Mouse (Mus musculus) right cerebral cortex, adult 18-20 months (tissue): ENCODE results near the gene Cenpw.

ENCODE experiments used
- DNase-seq: peaks from one replicate; pipeline ENCODE4 v3.0.0; 2022; ENCODE audit warnings: mixed read lengths

Cenpw gene

GRCm38 (mm10) chr10:30199916-30200826 lies at the start of gene Cenpw:
Gene Cenpw (minus strand): TSS chr10:30200560.
- DNase-seq: peak; percentile 80

- DNase-seq: no peak
Measured at GRCm38 (mm10) chr10:30249654-30250053, 49.3 kb upstream of the Cenpw start.

- no peak for DNase-seq
Measured at GRCm38 (mm10) chr10:30199501-30199900, 859 bp downstream of the Cenpw start.

GRCm38 (mm10) chr10:30167700-30168099 lies 32.7 kb downstream of the Cenpw start:
- DNase-seq: no peak
